8 mouse cellular contexts compared by ENCODE assay signal in genomic region chr11:100281596-100282544, GRCm38 (mm10). TPM values are rescaled to one million over a fixed set of nuclear protein-coding genes. Genes with fewer than 3 reads are reported as not detected.
DNase-seq lines count a peak whose midpoint lies in the region; ATAC-seq and TF ChIP-seq lines count a peak whose summit lies in the region.

No protein-coding gene starts in this region.

- no peak overlapping the region for H3K9ac ChIP-seq in heart, adult 2 months (ENCODE audit: low read depth, low read length)
- H3K9ac ChIP-seq in heart, embryonic 12.5 days = no peak overlapping the region
- no peak overlapping the region for H3K9ac ChIP-seq in midbrain, embryonic 16.5 days (ENCODE audit: low read depth, low read length)

- H3K27ac ChIP-seq in heart, adult 2 months = no peak overlapping the region
- H3K27ac ChIP-seq in heart, embryonic 12.5 days (ENCODE audit: poor library complexity, severe bottlenecking) = no peak overlapping the region
- no peak overlapping the region for H3K27ac ChIP-seq in midbrain, embryonic 16.5 days (ENCODE audit: low read length)

- H3K79me2 ChIP-seq in heart, adult 2 months (replicated peaks; ENCODE audit: control insufficient read depth, insufficient read depth, low read length) = no peaks in the 10 kb centered on the region

- peak; percentile 63 to 83 for DNase-seq in heart, adult 2 months
- DNase-seq in cerebellum, postnatal 25 days = peak; percentile 80 to 90
- DNase-seq in frontal cortex, postnatal 36 days (ENCODE audit: low spot score in 2 of 2) = peak; percentile 85 to 94
- peak; percentile 84 for DNase-seq in kidney, adult 18-20 months
- DNase-seq in left cerebral cortex, postnatal 4 days = peak; percentile 88
- DNase-seq in spleen, postnatal 10 days (ENCODE audit: low spot score in 2 of 2) = peak; percentile 77 to 88

- H3K36me3 ChIP-seq in heart, adult 2 months (ENCODE audit: control insufficient read depth, insufficient read depth, low read length) = no peaks in the 10 kb centered on the region
- H3K36me3 ChIP-seq in heart, embryonic 12.5 days = no peaks in the 10 kb centered on the region
- no peaks in the 10 kb centered on the region for H3K36me3 ChIP-seq in midbrain, embryonic 16.5 days (ENCODE audit: control insufficient read depth, insufficient read depth, low read length)

- H3K27me3 ChIP-seq in heart, adult 2 months (ENCODE audit: control insufficient read depth, insufficient read depth, low read length) = no peaks in the 10 kb centered on the region
- H3K27me3 ChIP-seq in heart, embryonic 12.5 days (replicated peaks) = peaks cover 12% of the 10 kb centered on the region; the same call in 1 of the 2 replicates
- no peaks in the 10 kb centered on the region for H3K27me3 ChIP-seq in midbrain, embryonic 16.5 days (ENCODE audit: control insufficient read depth, insufficient read depth, low read depth, low read length)

- intact Hi-C loops in heart, adult 2 months (cut with DNase I) = loop anchor here (1.0 to 5.0 kb wide), 4 partner anchors 16 to 903 kb away; no protein-coding TSS in a partner anchor
- intact Hi-C loops in left cerebral cortex, postnatal 4 days (cut with DNase I) = loop anchor here (5.0 kb wide), 1 partner anchor 820 kb away; no protein-coding TSS in a partner anchor

- WGBS in heart, adult 2 months = 20% methylated on average over 11 of the region's 11 CpGs
- 22% methylated on average over 11 of the region's 11 CpGs for WGBS in heart, embryonic 12.5 days
- WGBS in midbrain, embryonic 16.5 days = 20% methylated on average over 11 of the region's 11 CpGs

- no peak for TF ChIP-seq POLR2A in heart, adult 2 months (IDR thresholded peaks at IDR 0.05; ENCODE audit: insufficient read depth, low read depth, low read length)

- H3K4me1 ChIP-seq in heart, adult 2 months (ENCODE audit: control insufficient read depth, insufficient read depth, low read length) = no peaks in the 10 kb centered on the region
- 0 out of 2 replicates have a peak, but pooled peaks cover 5% of the 10 kb centered on the region for H3K4me1 ChIP-seq in heart, embryonic 12.5 days (replicated peaks)
- no peaks in the 10 kb centered on the region for H3K4me1 ChIP-seq in midbrain, embryonic 16.5 days (ENCODE audit: control insufficient read depth, insufficient read depth, low read length)

- peak; percentile 77 for TF ChIP-seq CTCF in heart, adult 2 months (IDR thresholded peaks at IDR 0.05)

- TF ChIP-seq EP300 in heart, adult 2 months (IDR thresholded peaks at IDR 0.05; ENCODE audit: insufficient read depth, low read depth, low read length) = 0 out of 2 replicates have a peak, but pooled peaks have one; percentile 10

- no peak for ATAC-seq in heart, embryonic 12.5 days (ENCODE audit: insufficient number of reproducible peaks, low FRiP score)
- ATAC-seq in midbrain, embryonic 16.5 days = peak; percentile 77

- no peak overlapping the region for H3K4me2 ChIP-seq in heart, embryonic 12.5 days
- H3K4me2 ChIP-seq in midbrain, embryonic 16.5 days (ENCODE audit: low read length) = peak overlapping the region; percentile 11; the same call in 1 of the 2 replicates

- H3K4me3 ChIP-seq in heart, adult 2 months = no peak overlapping the region
- no peak overlapping the region for H3K4me3 ChIP-seq in heart, embryonic 12.5 days
- no peak overlapping the region for H3K4me3 ChIP-seq in midbrain, embryonic 16.5 days (ENCODE audit: low read depth, low read length)

- no peaks in the 10 kb centered on the region for H3K9me3 ChIP-seq in heart, embryonic 12.5 days (replicated peaks)
- no peaks in the 10 kb centered on the region for H3K9me3 ChIP-seq in midbrain, embryonic 16.5 days (replicated peaks; ENCODE audit: control insufficient read depth, low read length, poor library complexity, severe bottlenecking)

RNA-seq across cellular contexts. Expression of gene Krt42, which starts 12.2 kb away (rescaled TPM):
- not detected for total RNA-seq in heart, adult 2 months (2021)
- polyA plus RNA-seq in heart, adult 2 months (2012; rRNA removed) = not detected in 2 replicates
- not detected in 2 replicates for polyA plus RNA-seq in heart, embryonic 12.5 days (2016; fragmentation: Nextera tagmentation; extraction: Ambion mirVana)
- total RNA-seq in left cerebral cortex, postnatal 4 days (2021) = not detected
- 0.20 TPM in 1 of 2 replicates, not detected in the other for polyA plus RNA-seq in midbrain, embryonic 16.5 days (2015; fragmentation: Nextera tagmentation; extraction: Ambion mirVana)

RNA-seq across cellular contexts. Expression of gene Krt17, which starts 21.0 kb away (rescaled TPM):
- total RNA-seq in heart, adult 2 months (2021) = not detected
- 0.61 TPM in 1 of 2 replicates, not detected in the other for polyA plus RNA-seq in heart, adult 2 months (2012; rRNA removed)
- polyA plus RNA-seq in heart, embryonic 12.5 days (2016; fragmentation: Nextera tagmentation; extraction: Ambion mirVana) = 1.3 and 1.9 TPM in 2 replicates
- total RNA-seq in left cerebral cortex, postnatal 4 days (2021) = not detected
- polyA plus RNA-seq in midbrain, embryonic 16.5 days (2015; fragmentation: Nextera tagmentation; extraction: Ambion mirVana) = 0.50 TPM in 1 of 2 replicates, not detected in the other

RNA-seq across cellular contexts. Expression of gene Krt16, which starts 33.2 kb away (rescaled TPM):
- not detected for total RNA-seq in heart, adult 2 months (2021)
- not detected in 2 replicates for polyA plus RNA-seq in heart, adult 2 months (2012; rRNA removed)
- not detected in 2 replicates for polyA plus RNA-seq in heart, embryonic 12.5 days (2016; fragmentation: Nextera tagmentation; extraction: Ambion mirVana)
- total RNA-seq in left cerebral cortex, postnatal 4 days (2021) = not detected
- not detected in 2 replicates for polyA plus RNA-seq in midbrain, embryonic 16.5 days (2015; fragmentation: Nextera tagmentation; extraction: Ambion mirVana)

RNA-seq across cellular contexts. Expression of gene Eif1, which starts 37.8 kb away (rescaled TPM):
- total RNA-seq in heart, adult 2 months (2021) = 1,000 to 10,000 TPM; 1,735 to 2,054 TPM
- 195 and 341 TPM in 2 replicates for polyA plus RNA-seq in heart, adult 2 months (2012; rRNA removed)
- polyA plus RNA-seq in heart, embryonic 12.5 days (2016; fragmentation: Nextera tagmentation; extraction: Ambion mirVana) = 1,467 and 1,522 TPM in 2 replicates
- total RNA-seq in left cerebral cortex, postnatal 4 days (2021) = 100 to 1,000 TPM; 642 to 677 TPM
- polyA plus RNA-seq in midbrain, embryonic 16.5 days (2015; fragmentation: Nextera tagmentation; extraction: Ambion mirVana) = 1,185 and 1,247 TPM in 2 replicates

RNA-seq across cellular contexts. Expression of gene Gast, which starts 52.3 kb away (rescaled TPM):
- not detected for total RNA-seq in heart, adult 2 months (2021)
- polyA plus RNA-seq in heart, adult 2 months (2012; rRNA removed) = not detected in 2 replicates
- polyA plus RNA-seq in heart, embryonic 12.5 days (2016; fragmentation: Nextera tagmentation; extraction: Ambion mirVana) = not detected in 2 replicates
- total RNA-seq in left cerebral cortex, postnatal 4 days (2021) = not detected
- 0.46 and 1.6 TPM in 2 replicates for polyA plus RNA-seq in midbrain, embryonic 16.5 days (2015; fragmentation: Nextera tagmentation; extraction: Ambion mirVana)
